Mouse (Mus musculus) gastrocnemius, postnatal 36 days (tissue): Measurements from ENCODE around the gene Gm29423. TPM values are rescaled to one million over a fixed set of nuclear protein-coding genes. Genes with fewer than 3 reads are reported as not detected.
"Not testable (repeated sequence)": the region's sequence is repeated elsewhere in the genome, so short reads cannot be mapped to it uniquely, and the experiment has no call there.

ENCODE experiments used
- DNase-seq, 2 experiments: peaks; one replicate each; pipeline ENCODE4 v3.0.0; 2022
- intact Hi-C: fragments of 180-260 bp; cut with DNase I; formaldehyde crosslinking; loops from one replicate; pipeline ENCODE4 v1.15.1; 2025
- long read RNA-seq, 2 experiments: library from polyadenylated mRNA; stranded (forward); transcript quantifications; one replicate each; pipeline ENCODE4 v2.0.0; 2021
- total RNA-seq, 2 experiments: library from RNA; stranded (reverse); gene quantifications; 2 replicates each; pipeline ENCODE4 v1.2.3; 2021

The Gm29423 gene
- total RNA-seq = not detected
- long read RNA-seq, experiment 1 = 0 reads
- long read RNA-seq, experiment 2 = 0 reads

DNA sequence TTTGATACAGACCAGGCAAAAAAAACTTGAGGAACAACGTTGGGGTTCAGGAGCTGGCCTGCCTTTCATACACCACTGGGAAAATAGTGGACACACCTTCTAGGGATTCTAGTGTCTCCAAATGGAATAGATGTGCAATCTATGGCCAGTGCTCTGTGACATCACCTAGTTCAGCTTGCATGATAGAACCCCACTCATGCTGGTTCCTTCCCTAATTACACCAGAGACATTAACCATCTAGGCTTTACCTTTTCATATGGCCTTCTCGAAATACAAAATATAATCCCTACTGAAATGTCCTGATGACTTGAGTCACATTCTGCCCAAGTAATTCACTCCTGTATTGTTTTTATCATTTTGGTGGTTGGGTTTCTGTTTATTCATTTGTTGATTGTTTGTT, at the start of gene Gm29423, which contains the start of gene Gm29644:
Gm29423 (minus strand) TSS at position 101 of the 400 bp plus-strand sequence.
Gm29644 (minus strand) TSS at position 157 of the 400 bp plus-strand sequence.
- intact Hi-C loops = not testable (repeated sequence)

GRCm38 (mm10) chrY:70273542-70273941, 29.5 kb downstream of the Gm29423 start, which contains the start of gene Gm21118:
Gene Gm21118 (minus strand): TSS chrY:70273642.
- intact Hi-C loops = not testable (repeated sequence)

More for the DNA sequence above, at the start of gene Gm29423, which contains the start of gene Gm29644:
- not testable (repeated sequence) for DNase-seq

More at GRCm38 (mm10) chrY:70273542-70273941, 29.5 kb downstream of the Gm29423 start, which contains the start of gene Gm21118:
- not testable (repeated sequence) for DNase-seq

Other genes with a start within 250 kb of the Gm29423 start
- gene Gm21118, start 29.6 kb downstream of the Gm29423 start, total RNA-seq = not detected
- not detected for gene Gm29644, start 56 bp upstream of the Gm29423 start, total RNA-seq
- not detected for gene Gm20888, start 138.6 kb upstream of the Gm29423 start, total RNA-seq